9 mouse cellular contexts compared by ENCODE assay signal in the genomic region with DNA sequence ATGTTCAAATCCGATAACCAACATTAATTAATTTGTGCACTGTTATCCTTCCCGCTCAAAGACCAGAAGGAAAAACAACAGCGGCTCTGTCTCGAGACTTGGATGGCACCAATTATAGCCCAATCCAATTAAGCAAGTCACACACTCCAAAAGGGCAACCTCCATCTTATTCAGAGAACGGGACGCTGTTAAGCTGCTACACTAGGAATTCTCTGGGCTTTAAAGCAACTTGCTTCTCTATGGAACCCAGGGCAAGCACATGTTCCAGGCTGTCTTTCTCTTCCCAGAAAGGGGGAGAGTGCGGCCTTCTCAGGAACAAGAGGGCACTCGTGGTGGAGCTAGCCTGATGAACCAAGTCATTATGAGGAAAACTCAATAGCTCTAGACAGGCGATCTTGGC. TPM values are rescaled to one million over a fixed set of nuclear protein-coding genes. Genes with fewer than 3 reads are reported as not detected.
A peak's percentile ranks its signal among the peaks of the same experiment; 100 is the strongest.
DNase-seq lines count a peak whose midpoint lies in the region; ATAC-seq and TF ChIP-seq lines count a peak whose summit lies in the region.
"Had no signal": no experiment of that assay in that cellular context is flagged by ENCODE, and none has a peak within 500 bp of the region (broad histone marks: within the 10 kb centered on the region; RNA-seq: fewer than 3 reads in every experiment).

No protein-coding gene starts in this region.

- H3K27me3 ChIP-seq in kidney, embryonic 15.5 days, result peaks cover 60% of the 10 kb centered on the region
- peaks cover 45% of the 10 kb centered on the region for H3K27me3 ChIP-seq in forebrain, embryonic 11.5 days (ENCODE audit: control insufficient read depth, insufficient read depth, low read length)
- H3K27me3 ChIP-seq in intestine, postnatal 0 days (replicated peaks; ENCODE audit: control insufficient read depth, insufficient read depth, low read length), result peaks cover 49% of the 10 kb centered on the region

- 0 out of 2 replicates have a peak overlapping the region, but pooled peaks have one; percentile 32 for H3K27ac ChIP-seq in kidney, embryonic 15.5 days
- H3K27ac ChIP-seq in forebrain, embryonic 11.5 days (ENCODE audit: low read depth, low read length), result no peak overlapping the region
- H3K27ac ChIP-seq in intestine, postnatal 0 days (ENCODE audit: low read depth, low read length), result no peak overlapping the region

- peaks cover 20% of the 10 kb centered on the region for H3K4me1 ChIP-seq in kidney, embryonic 15.5 days
- peaks cover 10% of the 10 kb centered on the region; the same call in 1 of the 2 replicates for H3K4me1 ChIP-seq in forebrain, embryonic 11.5 days (replicated peaks; ENCODE audit: control insufficient read depth, insufficient read depth, low read length)
- no peaks in the 10 kb centered on the region for H3K4me1 ChIP-seq in intestine, postnatal 0 days (replicated peaks; ENCODE audit: control insufficient read depth, insufficient read depth, low read length)

- ATAC-seq in kidney, embryonic 15.5 days (replicated peaks; ENCODE audit: low FRiP score), result no peak
- no peak; the same call in 1 of the 2 replicates for ATAC-seq in forebrain, embryonic 11.5 days (replicated peaks; ENCODE audit: low FRiP score)
- no peak for ATAC-seq in intestine, postnatal 0 days
- ATAC-seq in frontal cortex, adult (ENCODE audit: low TSS enrichment), result no peak

- no peak overlapping the region for H3K4me2 ChIP-seq in kidney, embryonic 15.5 days
- no peak overlapping the region for H3K4me2 ChIP-seq in forebrain, embryonic 11.5 days (ENCODE audit: low read depth, low read length, severe bottlenecking)
- H3K4me2 ChIP-seq in intestine, postnatal 0 days (replicated peaks; ENCODE audit: low read depth), result 0 out of 2 replicates have a peak overlapping the region, but pooled peaks have one; percentile 0

- DNase-seq in kidney, adult 8-10 months, result no peak
- no peak for DNase-seq in forebrain, embryonic 11.5 days (ENCODE audit: low spot score)
- peak; percentile 29 for DNase-seq in neural tube, embryonic 10.5 days (ENCODE audit: extremely low spot score, low spot score)
- no peak for DNase-seq in ovary, adult 18-20 months (ENCODE audit: low spot score)
- no peak for DNase-seq in right cerebral cortex, adult 18-20 months

- WGBS in kidney, embryonic 15.5 days, result 46% methylated on average over 9 of the region's 9 CpGs
- 18% methylated on average over 9 of the region's 9 CpGs for WGBS in forebrain, embryonic 11.5 days
- WGBS in intestine, postnatal 0 days, result 60% methylated on average over 9 of the region's 9 CpGs

- peak overlapping the region; percentile 39; the same call in 1 of the 2 replicates for H3K9ac ChIP-seq in kidney, embryonic 15.5 days
- no peak overlapping the region for H3K9ac ChIP-seq in forebrain, embryonic 11.5 days (ENCODE audit: low read length)
- H3K9ac ChIP-seq in intestine, postnatal 0 days (ENCODE audit: low read depth, low read length), result no peak overlapping the region

- H3K36me3 ChIP-seq in kidney, embryonic 15.5 days, result no peaks in the 10 kb centered on the region
- H3K36me3 ChIP-seq in forebrain, embryonic 11.5 days (ENCODE audit: control insufficient read depth, insufficient read depth, low read length), result no peaks in the 10 kb centered on the region
- H3K36me3 ChIP-seq in intestine, postnatal 0 days (ENCODE audit: control insufficient read depth, insufficient read depth), result no peaks in the 10 kb centered on the region
- H3K36me3 ChIP-seq: G1E had no signal

- H3K9me3 ChIP-seq in kidney, embryonic 15.5 days (replicated peaks), result no peaks in the 10 kb centered on the region
- H3K9me3 ChIP-seq in forebrain, embryonic 11.5 days (ENCODE audit: control insufficient read depth, low read length), result no peaks in the 10 kb centered on the region
- no peaks in the 10 kb centered on the region for H3K9me3 ChIP-seq in intestine, postnatal 0 days (ENCODE audit: control insufficient read depth)

- peak overlapping the region; percentile 61 for H3K4me3 ChIP-seq in kidney, embryonic 15.5 days (replicated peaks)
- H3K4me3 ChIP-seq in forebrain, embryonic 11.5 days (ENCODE audit: low read depth, low read length), result 0 out of 2 replicates have a peak overlapping the region, but pooled peaks have one; percentile 6
- H3K4me3 ChIP-seq in intestine, postnatal 0 days (ENCODE audit: low read depth, low read length), result peak overlapping the region; percentile 21

- no peak for TF ChIP-seq CTCF in intestine, postnatal 0 days (IDR thresholded peaks at IDR 0.05; ENCODE audit: low read depth)

RNA-seq across cellular contexts. Expression of gene Kdr, which starts 1.6 kb away (rescaled TPM):
- 37.8 and 41.7 TPM in 2 replicates for polyA plus RNA-seq in kidney, embryonic 15.5 days (2015; fragmentation: Nextera tagmentation; extraction: Ambion mirVana)
- polyA plus RNA-seq in forebrain, embryonic 11.5 days (2014; fragmentation: Nextera tagmentation; extraction: Ambion mirVana), result 28.8 and 28.9 TPM in 2 replicates
- 10.4 and 11.6 TPM in 2 replicates for polyA plus RNA-seq in intestine, postnatal 0 days (2015; fragmentation: Nextera tagmentation; extraction: Ambion mirVana)
- polyA plus RNA-seq: G1E had no signal

Comparison
In these comparisons a context has a peak if more than half of its experiments do, and no peak if none do; other contexts are left out.
1. H3K4me3 ChIP-seq: peak in every context shown above with its lines; median percentile 61 in kidney, embryonic 15.5 days; 21 in intestine, postnatal 0 days; 6 in forebrain, embryonic 11.5 days.